Mouse (Mus musculus): ENCODE data around the gene Ube2a.

Gene Ube2a

DNA sequence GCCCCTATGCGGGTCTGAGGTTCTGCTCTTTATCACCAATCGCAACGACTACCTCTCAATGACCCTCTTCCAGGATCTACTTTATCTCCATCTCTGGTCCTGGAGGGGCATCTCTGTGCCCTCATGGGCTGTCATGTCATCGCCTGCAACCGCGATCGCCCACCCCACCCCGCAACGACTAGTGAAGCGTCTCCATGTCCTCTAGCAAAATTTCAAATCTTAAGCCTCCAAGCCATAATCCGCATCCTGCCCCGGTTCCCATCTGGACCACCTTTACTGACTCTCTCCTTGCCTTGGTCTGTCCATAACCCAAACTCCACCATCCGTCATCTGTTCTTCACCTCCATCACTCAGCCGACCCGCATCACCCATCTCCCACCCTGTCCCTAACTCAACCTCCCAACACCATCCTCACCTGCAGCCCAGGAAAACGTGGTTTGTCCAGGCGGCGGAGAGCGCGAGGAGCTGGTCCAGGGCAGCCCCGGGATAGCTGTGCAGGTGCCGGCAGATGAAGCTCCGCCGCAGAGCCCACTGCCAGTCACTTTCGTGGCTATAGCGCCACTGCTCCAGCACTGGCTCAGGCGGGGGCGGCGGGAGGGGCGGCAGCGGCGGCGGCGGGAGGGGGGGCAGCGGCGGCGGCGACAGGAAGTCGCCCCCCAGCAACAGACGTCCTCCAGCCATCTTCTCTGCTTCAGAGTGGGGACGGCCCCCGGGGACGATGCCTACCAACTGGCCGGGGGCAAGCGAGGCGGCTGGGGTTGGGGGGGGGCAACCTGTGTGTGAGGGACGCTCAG lies 28.8 kb downstream of the Ube2a start, which contains the start of gene Nkrf:
Gene Nkrf (minus strand): TSS at position 579 of the 794 bp plus-strand sequence.
- peak; percentile 63 for DNase-seq

GRCm38 (mm10) chrX:36903115-36903768 lies 29.5 kb downstream of the Ube2a start:
- DNase-seq, result peak; percentile 93

GRCm38 (mm10) chrX:36906539-36906938 lies 32.8 kb downstream of the Ube2a start:
- no peak for DNase-seq

DNA sequence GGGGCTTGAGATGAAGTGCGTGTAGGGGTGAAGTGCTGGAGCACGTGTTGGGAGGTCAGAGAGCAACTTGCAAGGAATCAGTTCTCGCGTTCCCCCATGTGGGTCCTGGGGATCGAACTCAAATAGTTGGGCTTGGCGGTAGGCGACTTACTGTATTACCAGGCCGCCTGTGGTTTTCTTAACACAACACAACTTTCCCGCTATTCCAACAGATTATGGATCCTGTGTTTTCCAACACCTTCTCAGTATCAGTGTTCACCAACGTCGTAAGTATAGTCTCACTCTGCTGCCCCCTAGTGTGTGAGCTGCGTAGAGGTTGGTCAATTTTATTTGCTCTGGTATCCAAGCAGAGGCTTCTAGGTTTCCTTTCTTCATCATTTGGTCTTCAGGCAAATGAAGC lies 37.6 kb downstream of the Ube2a start:
- peak; percentile 61 for DNase-seq

GRCm38 (mm10) chrX:36917749-36918148 lies 44.0 kb downstream of the Ube2a start:
- DNase-seq, result no peak

- DNase-seq, result no peak
Measured at GRCm38 (mm10) chrX:36921346-36921745, 47.6 kb downstream of the Ube2a start.

- DNase-seq, result no peak
Measured at GRCm38 (mm10) chrX:36928791-36929190, 55.1 kb downstream of the Ube2a start.

GRCm38 (mm10) chrX:36929694-36930093 lies 56.0 kb downstream of the Ube2a start:
- no peak for DNase-seq

DNA sequence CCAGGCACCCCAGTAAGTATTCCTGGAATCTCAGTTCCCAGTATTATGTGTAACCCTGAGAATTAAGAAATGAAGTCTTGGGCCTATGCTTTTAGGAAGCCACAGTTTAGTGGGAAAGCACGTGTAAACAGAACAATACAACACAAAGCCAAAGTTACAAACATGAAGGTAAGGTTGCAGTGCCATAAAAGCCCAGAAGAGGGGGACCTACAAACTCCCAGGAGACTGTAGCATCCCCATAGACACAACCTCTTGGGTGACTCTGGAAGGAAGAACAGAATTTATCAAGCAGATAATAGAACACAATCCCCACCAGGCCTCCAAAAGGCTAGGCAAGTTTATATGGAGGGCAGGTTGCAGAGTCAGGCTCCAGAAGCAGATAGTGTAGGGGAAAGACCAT lies 56.9 kb downstream of the Ube2a start:
- peak; percentile 36 for DNase-seq
